Mouse (Mus musculus) neural tube, embryonic 11.5 days (tissue): ENCODE results near the gene Rexo1. TPM values are rescaled to one million over a fixed set of nuclear protein-coding genes. Genes with fewer than 3 reads are reported as not detected.
A peak's percentile ranks its signal among the peaks of the same experiment; 100 is the strongest.

Experiments used
- ATAC-seq: fragments of 200-750 bp; cut with Nextera tagmentation; 2 replicates; pipeline ENCODE4 v1.8.0; 2017; ENCODE audit warnings: moderate number of reproducible peaks, mild to moderate bottlenecking, moderate TSS enrichment, moderate library complexity; ENCODE audit not compliant: insufficient read depth, low FRiP score, low TSS enrichment
- DNase-seq: peaks from one replicate; pipeline ENCODE4 v3.0.0-alpha.2; 2015; ENCODE audit warnings: low spot score
- H3K27ac ChIP-seq: fragments of 300-500 bp; sonication (generic); 2 replicates; pipeline ENCODE4 v1.5.1; 2014; ENCODE audit warnings: low read depth, mild to moderate bottlenecking, low read length
- H3K27me3 ChIP-seq: fragments of 300-500 bp; sonication (generic); 2 replicates; pipeline ENCODE4 v1.6.1; 2014; ENCODE audit warnings: mild to moderate bottlenecking, low read length, mixed read lengths; ENCODE audit not compliant: control insufficient read depth, insufficient read depth
- H3K36me3 ChIP-seq: fragments of 300-500 bp; sonication (generic); 2 replicates; pipeline ENCODE4 v1.6.1; 2014; ENCODE audit warnings: mild to moderate bottlenecking, low read length, moderate library complexity, mixed read lengths; ENCODE audit not compliant: control insufficient read depth, insufficient read depth
- H3K4me1 ChIP-seq: fragments of 300-500 bp; sonication (generic); 2 replicates; pipeline ENCODE4 v1.6.1; 2014; ENCODE audit warnings: low read length, mixed read lengths; ENCODE audit not compliant: control insufficient read depth, insufficient read depth
- H3K4me2 ChIP-seq: fragments of 300-500 bp; sonication (generic); 2 replicates; pipeline ENCODE4 v1.6.1; 2014; ENCODE audit warnings: low read depth, mild to moderate bottlenecking, moderate library complexity
- H3K4me3 ChIP-seq: fragments of 300-500 bp; sonication (generic); 2 replicates; pipeline ENCODE4 v1.5.1; 2014; ENCODE audit warnings: low read depth, low read length
- H3K9ac ChIP-seq: fragments of 300-500 bp; sonication (generic); 2 replicates; pipeline ENCODE4 v1.6.1; 2014; ENCODE audit warnings: mild to moderate bottlenecking, low read length
- H3K9me3 ChIP-seq: fragments of 300-500 bp; sonication (generic); 2 replicates; pipeline ENCODE4 v1.6.1; 2016; ENCODE audit warnings: low read length; ENCODE audit not compliant: control insufficient read depth
- WGBS: fragments of 180-500 bp; shearing (Covaris S2); extraction: QIAGEN DNeasy Blood & Tissue Kit; methylation state at CpG from one replicate; pipeline ENCODE4 v1.1.7; 2014; 5-methylcytosine and 5-hydroxymethylcytosine counted together
- polyA plus RNA-seq: library from polyadenylated mRNA; unstranded; fragments of >200 nt; fragmentation: Nextera tagmentation; extraction: Ambion mirVana; gene quantifications from 2 replicates; pipeline ENCODE4 v1.2.1, GENCODE M21; 2014

The Rexo1 gene
- polyA plus RNA-seq, 1 experiment from 2014 or later = 31.4 TPM

- no peak for ATAC-seq
- no peak overlapping the region for H3K9ac ChIP-seq
- no peak overlapping the region for H3K27ac ChIP-seq
- H3K36me3 ChIP-seq = peaks cover 6% of the 10 kb centered on the region
- peaks cover 21% of the 10 kb centered on the region for H3K27me3 ChIP-seq
- no peak overlapping the region for H3K4me2 ChIP-seq
- H3K4me1 ChIP-seq = no peaks in the 10 kb centered on the region
- no peaks in the 10 kb centered on the region for H3K9me3 ChIP-seq
- DNase-seq = no peak
- 56% methylated on average over 5 of the region's 5 CpGs for WGBS
- H3K4me3 ChIP-seq = no peak overlapping the region
Observed at GRCm38 (mm10) chr10:80538180-80538579, 23.2 kb downstream of the Rexo1 start.

- Histone ChIP-seq H3K4me3 (no peak overlapping the region), H3K9ac (no peak overlapping the region), H3K27me3 (peaks cover 21% of the 10 kb centered on the region), H3K4me2 (no peak overlapping the region), H3K9me3 (no peaks in the 10 kb centered on the region), H3K4me1 (no peaks in the 10 kb centered on the region), H3K36me3 (no peaks in the 10 kb centered on the region), H3K27ac (no peak overlapping the region)
- 7% methylated on average over 13 of the region's 13 CpGs for WGBS
- no peak for DNase-seq
- no peak for ATAC-seq
Observed at GRCm38 (mm10) chr10:80535711-80536110, 25.6 kb downstream of the Rexo1 start.

DNA sequence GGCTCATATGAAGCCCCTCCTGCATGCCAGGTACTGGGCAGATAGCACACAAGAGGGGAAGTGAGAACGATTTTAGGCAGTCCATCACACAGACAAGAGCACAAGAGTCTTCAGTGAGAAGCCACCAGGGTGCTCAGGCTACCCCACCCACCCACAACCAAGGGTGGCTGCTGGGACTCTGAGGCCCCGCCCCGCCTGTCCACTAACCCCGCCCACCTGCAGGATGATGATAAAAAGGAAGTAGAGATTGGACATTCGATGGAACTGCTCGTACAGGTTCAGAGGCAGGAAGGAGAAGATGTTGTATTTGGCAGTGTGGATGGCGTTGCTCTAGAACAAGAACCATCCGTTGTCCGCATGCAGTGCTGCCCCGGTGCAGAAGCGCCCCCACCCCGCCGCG is 26.3 kb downstream of the Rexo1 start:
- 8% methylated on average over 14 of the region's 14 CpGs for WGBS
- no peak for ATAC-seq
- no peak overlapping the region for H3K4me3 ChIP-seq

DNA sequence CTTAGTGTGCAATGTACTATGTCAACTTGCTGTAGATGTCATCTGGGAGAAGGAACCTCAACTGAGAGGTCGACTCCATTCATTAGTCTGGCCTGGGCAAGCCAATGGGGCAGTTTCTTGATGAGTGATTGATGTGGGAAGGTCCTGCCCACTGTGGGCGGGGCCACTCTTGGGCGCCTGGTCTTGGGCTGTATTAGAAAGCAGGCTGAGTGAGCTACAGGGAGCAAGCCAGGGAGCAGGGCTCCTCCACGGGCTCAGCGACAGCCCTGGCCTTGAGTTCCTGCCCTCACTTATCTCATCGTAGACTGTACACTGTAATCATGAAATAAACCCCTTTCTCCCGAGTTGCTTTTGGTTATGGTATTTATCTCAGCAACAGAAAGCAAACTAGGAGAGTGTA is 27.7 kb downstream of the Rexo1 start:
- no peak overlapping the region for H3K4me2 ChIP-seq
- no peak overlapping the region for H3K27ac ChIP-seq
- H3K9me3 ChIP-seq = no peaks in the 10 kb centered on the region
- no peaks in the 10 kb centered on the region for H3K4me1 ChIP-seq
- DNase-seq (no peak), ATAC-seq (no peak)
- no peaks in the 10 kb centered on the region for H3K36me3 ChIP-seq
- WGBS = 15% methylated on average over 7 of the region's 7 CpGs
- H3K9ac ChIP-seq = no peak overlapping the region
- H3K27me3 ChIP-seq = peaks cover 21% of the 10 kb centered on the region
- no peak overlapping the region for H3K4me3 ChIP-seq

More for the DNA sequence above, 26.3 kb downstream of the Rexo1 start:
- Histone ChIP-seq H3K9me3 (no peaks in the 10 kb centered on the region), H3K4me2 (no peak overlapping the region), H3K4me1 (no peaks in the 10 kb centered on the region), H3K9ac (no peak overlapping the region), H3K27ac (no peak overlapping the region), H3K36me3 (no peaks in the 10 kb centered on the region), H3K27me3 (peaks cover 21% of the 10 kb centered on the region)
- DNase-seq = no peak

DNA sequence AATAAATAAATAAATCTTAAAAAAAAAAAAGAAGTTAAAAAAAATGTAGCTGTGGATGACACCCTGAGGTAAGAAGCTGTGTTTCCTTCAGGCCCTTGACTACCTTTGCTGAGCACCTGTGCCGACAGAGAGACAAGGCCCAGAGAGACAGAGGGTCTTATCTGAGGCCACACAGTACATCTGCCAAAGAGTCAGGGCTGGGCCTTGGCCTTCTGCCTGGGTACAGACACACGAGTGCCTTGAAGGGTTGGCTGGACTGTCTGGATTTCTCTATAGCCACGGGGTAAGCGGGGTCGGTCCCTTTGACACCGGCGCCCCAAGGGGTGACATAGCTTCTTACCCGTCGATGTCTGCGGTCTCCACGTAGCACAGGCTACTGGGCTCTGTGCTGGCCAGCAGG is 28.6 kb downstream of the Rexo1 start:
- no peaks in the 10 kb centered on the region for H3K9me3 ChIP-seq
- peaks cover 17% of the 10 kb centered on the region for H3K27me3 ChIP-seq
- no peak overlapping the region for H3K27ac ChIP-seq
- no peak for DNase-seq
- no peak overlapping the region for H3K4me2 ChIP-seq
- ATAC-seq = no peak
- no peak overlapping the region for H3K9ac ChIP-seq
- H3K4me3 ChIP-seq = no peak overlapping the region
- no peaks in the 10 kb centered on the region for H3K36me3 ChIP-seq
- H3K4me1 ChIP-seq = no peaks in the 10 kb centered on the region
- WGBS = 89% methylated on average over 11 of the region's 11 CpGs

DNA sequence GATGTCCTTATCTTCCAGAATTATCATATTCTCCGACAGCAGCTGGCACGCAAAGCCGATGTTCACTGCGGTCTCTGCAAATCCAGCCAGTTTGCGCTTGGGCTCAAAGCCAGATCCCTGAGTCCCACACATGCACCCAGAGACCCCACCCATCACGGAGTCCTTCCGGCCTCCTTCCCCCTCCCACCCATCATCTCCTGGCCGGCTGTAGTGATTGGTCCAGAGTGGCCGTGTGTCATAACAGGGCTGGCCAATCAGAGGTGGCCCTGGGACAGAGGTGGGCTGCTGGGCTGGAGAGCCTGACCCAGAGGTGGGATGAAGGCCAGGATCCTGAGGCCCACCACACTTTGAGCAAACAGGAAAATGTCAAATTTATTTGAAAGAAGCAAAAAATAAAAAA is 35.2 kb downstream of the Rexo1 start:
- Histone ChIP-seq H3K36me3 (no peaks in the 10 kb centered on the region), H3K27ac (no peak overlapping the region), H3K4me2 (peak overlapping the region; percentile 29; the same call in 1 of the 2 replicates), H3K4me1 (no peaks in the 10 kb centered on the region), H3K4me3 (peak overlapping the region; percentile 16), H3K9ac (no peak overlapping the region), H3K9me3 (0 out of 2 replicates have a peak, but pooled peaks cover 2% of the 10 kb centered on the region), H3K27me3 (no peaks in the 10 kb centered on the region)
- DNase-seq (peak; percentile 60), ATAC-seq (peak; percentile 86)
- WGBS = 34% methylated on average over 9 of the region's 9 CpGs

DNA sequence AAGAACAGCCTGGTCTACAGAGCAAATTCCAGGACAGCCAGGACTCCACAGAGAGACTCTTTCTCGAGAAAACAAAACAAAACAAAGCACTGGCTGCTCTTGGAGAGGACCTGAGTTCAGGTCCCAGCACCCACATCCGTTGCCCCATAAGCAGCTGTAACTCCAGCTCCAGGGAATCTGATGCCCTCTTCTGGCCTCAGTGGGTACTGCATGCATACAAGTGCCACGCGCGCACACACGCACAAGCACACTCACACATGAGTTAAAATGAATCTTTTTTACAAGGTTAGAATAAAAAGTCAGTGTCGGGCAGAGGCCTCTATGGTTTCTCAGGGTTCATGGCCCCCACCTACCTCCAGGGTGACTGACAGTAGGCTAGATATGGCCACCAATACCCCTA is 38.1 kb downstream of the Rexo1 start:
- Histone ChIP-seq H3K9ac (no peak overlapping the region), H3K27ac (no peak overlapping the region), H3K4me2 (no peak overlapping the region), H3K4me3 (no peak overlapping the region), H3K4me1 (no peaks in the 10 kb centered on the region), H3K36me3 (no peaks in the 10 kb centered on the region; the same call in 1 of the 2 replicates), H3K27me3 (no peaks in the 10 kb centered on the region), H3K9me3 (0 out of 2 replicates have a peak, but pooled peaks cover 2% of the 10 kb centered on the region)
- DNase-seq (no peak), ATAC-seq (no peak)
- 93% methylated on average over 7 of the region's 7 CpGs for WGBS

- H3K27me3 ChIP-seq = peaks cover 7% of the 10 kb centered on the region
- ATAC-seq = no peak
- H3K4me2 ChIP-seq = no peak overlapping the region
- WGBS = 80% methylated on average over 2 of the region's 2 CpGs
- no peak overlapping the region for H3K9ac ChIP-seq
- H3K27ac ChIP-seq = no peak overlapping the region
- H3K9me3 ChIP-seq = 0 out of 2 replicates have a peak, but pooled peaks cover 2% of the 10 kb centered on the region
- H3K4me1 ChIP-seq = no peaks in the 10 kb centered on the region
- H3K36me3 ChIP-seq = no peaks in the 10 kb centered on the region; the same call in 1 of the 2 replicates
- no peak for DNase-seq
- H3K4me3 ChIP-seq = no peak overlapping the region
Observed at GRCm38 (mm10) chr10:80519287-80519686, 42.1 kb downstream of the Rexo1 start.

DNA sequence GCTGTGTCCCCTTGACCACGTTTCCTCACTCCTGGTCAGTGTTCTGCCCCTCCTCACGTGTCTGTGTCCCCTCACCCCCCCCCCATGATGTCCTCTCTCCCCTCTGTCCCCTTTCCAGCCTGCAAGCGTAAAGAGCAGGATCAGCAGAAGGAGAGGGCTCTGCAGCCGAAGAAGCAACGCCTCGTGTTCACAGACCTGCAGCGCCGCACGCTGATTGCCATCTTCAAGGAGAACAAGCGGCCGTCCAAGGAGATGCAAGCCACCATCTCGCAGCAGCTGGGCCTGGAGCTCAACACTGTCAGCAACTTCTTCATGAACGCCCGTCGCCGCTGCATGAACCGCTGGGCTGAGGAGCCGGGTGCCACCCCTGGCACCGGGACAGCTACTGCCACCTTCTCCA is 47.6 kb downstream of the Rexo1 start:
- no peak overlapping the region for H3K4me3 ChIP-seq
- 0 out of 2 replicates have a peak overlapping the region, but pooled peaks have one; percentile 2 for H3K9ac ChIP-seq
- H3K4me2 ChIP-seq = no peak overlapping the region
- H3K9me3 ChIP-seq = no peaks in the 10 kb centered on the region
- no peaks in the 10 kb centered on the region for H3K36me3 ChIP-seq
- peaks cover 18% of the 10 kb centered on the region for H3K27me3 ChIP-seq
- no peak for ATAC-seq
- H3K4me1 ChIP-seq = no peaks in the 10 kb centered on the region
- no peak overlapping the region for H3K27ac ChIP-seq
- 5% methylated on average over 18 of the region's 19 CpGs for WGBS
- DNase-seq = no peak
